Mouse (Mus musculus) hindbrain, embryonic 14.5 days (tissue): ENCODE results near the gene Fscn1. TPM values are rescaled to one million over a fixed set of nuclear protein-coding genes. Genes with fewer than 3 reads are reported as not detected.

Experiments
- ATAC-seq: fragments of 200-750 bp; cut with Nextera tagmentation; 2 replicates; pipeline ENCODE4 v1.8.0; 2017; ENCODE audit warnings: moderate number of reproducible peaks, mild to moderate bottlenecking, moderate TSS enrichment, moderate library complexity; ENCODE audit not compliant: low FRiP score
- DNase-seq: peaks from one replicate; pipeline ENCODE4 v3.0.0-alpha.2; 2015; ENCODE audit warnings: low spot score
- H3K27ac ChIP-seq: fragments of 300-500 bp; sonication (generic); 2 replicates; pipeline ENCODE4 v1.5.1; 2014; ENCODE audit warnings: mild to moderate bottlenecking, moderate library complexity
- H3K27me3 ChIP-seq: fragments of 300-500 bp; sonication (generic); 2 replicates; pipeline ENCODE4 v1.6.1; 2014; ENCODE audit warnings: mild to moderate bottlenecking, low read length, mixed read lengths; ENCODE audit not compliant: control insufficient read depth, insufficient read depth
- H3K36me3 ChIP-seq: fragments of 300-500 bp; sonication (generic); replicated peaks from 2 replicates; pipeline ENCODE4 v1.6.1; 2014; ENCODE audit not compliant: control insufficient read depth, insufficient read depth
- H3K4me1 ChIP-seq: fragments of 300-500 bp; sonication (generic); replicated peaks from 2 replicates; pipeline ENCODE4 v1.6.1; 2014; ENCODE audit warnings: antibody characterized with exemption, low read length, mixed read lengths; ENCODE audit not compliant: control insufficient read depth, insufficient read depth
- H3K4me2 ChIP-seq: fragments of 300-500 bp; sonication (generic); replicated peaks from 2 replicates; pipeline ENCODE4 v1.6.1; 2014; ENCODE audit warnings: mild to moderate bottlenecking, moderate library complexity
- H3K4me3 ChIP-seq: fragments of 300-500 bp; sonication (generic); replicated peaks from 2 replicates; pipeline ENCODE4 v1.5.1; 2014; ENCODE audit warnings: mild to moderate bottlenecking, low read length
- H3K9ac ChIP-seq: fragments of 300-500 bp; sonication (generic); 2 replicates; pipeline ENCODE4 v1.6.1; 2014
- H3K9me3 ChIP-seq: fragments of 300-500 bp; sonication (generic); 2 replicates; pipeline ENCODE4 v1.6.1; 2016; ENCODE audit warnings: low read length; ENCODE audit not compliant: control insufficient read depth
- WGBS: fragments of 180-500 bp; shearing (Covaris S2); extraction: QIAGEN DNeasy Blood & Tissue Kit; methylation state at CpG from one replicate; pipeline ENCODE4 v1.1.7; 2014; 5-methylcytosine and 5-hydroxymethylcytosine counted together
- polyA plus RNA-seq: library from polyadenylated mRNA; unstranded; fragments of >200 nt; fragmentation: Nextera tagmentation; extraction: Ambion mirVana; gene quantifications from 2 replicates; pipeline ENCODE4 v1.2.1, GENCODE M21; 2014

Gene Fscn1
- polyA plus RNA-seq, 1 experiment from 2014 or later, result 459 TPM

DNA sequence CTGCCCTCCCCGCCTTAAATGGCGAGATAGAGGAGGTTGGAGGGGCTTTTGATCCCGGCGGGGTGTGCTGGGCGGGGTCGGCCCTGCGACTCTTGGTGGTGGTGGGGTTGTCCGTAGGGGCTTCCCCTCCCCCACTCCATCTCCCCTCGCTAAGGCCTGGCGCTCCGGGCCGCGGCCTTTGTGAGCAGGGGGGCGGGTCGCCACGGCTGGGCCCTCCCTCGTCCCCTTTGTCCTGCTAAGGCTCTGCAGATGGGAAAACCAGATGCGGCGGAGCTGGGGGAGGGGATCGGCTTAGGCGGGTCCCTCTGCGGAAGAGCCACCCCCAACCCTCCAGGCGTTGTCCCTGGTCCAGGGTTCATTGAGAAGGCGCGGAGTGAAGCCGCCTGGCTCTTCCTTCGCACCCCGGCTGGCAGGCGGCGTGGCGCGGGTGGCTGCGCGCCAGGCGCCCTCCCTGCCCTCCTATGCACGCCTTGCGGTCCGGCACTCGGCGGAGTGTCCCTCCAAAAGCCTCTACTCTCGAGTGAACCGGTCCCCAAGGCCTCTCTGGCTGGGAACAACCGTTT lies 1.8 kb downstream of the Fscn1 start:
- Histone ChIP-seq H3K27ac (peak overlapping the region; percentile 90), H3K4me2 (peak overlapping the region; percentile 75), H3K4me1 (peaks cover 32% of the 10 kb centered on the region), H3K27me3 (no peaks in the 10 kb centered on the region), H3K4me3 (peak overlapping the region; percentile 59), H3K9me3 (no peaks in the 10 kb centered on the region), H3K9ac (peak overlapping the region; percentile 89), H3K36me3 (peaks cover 10% of the 10 kb centered on the region; the same call in 1 of the 2 replicates)
- ATAC-seq, result peak; percentile 59
- WGBS, result under 1% methylated on average over 41 of the region's 43 CpGs
- peak; percentile 71 for DNase-seq

DNA sequence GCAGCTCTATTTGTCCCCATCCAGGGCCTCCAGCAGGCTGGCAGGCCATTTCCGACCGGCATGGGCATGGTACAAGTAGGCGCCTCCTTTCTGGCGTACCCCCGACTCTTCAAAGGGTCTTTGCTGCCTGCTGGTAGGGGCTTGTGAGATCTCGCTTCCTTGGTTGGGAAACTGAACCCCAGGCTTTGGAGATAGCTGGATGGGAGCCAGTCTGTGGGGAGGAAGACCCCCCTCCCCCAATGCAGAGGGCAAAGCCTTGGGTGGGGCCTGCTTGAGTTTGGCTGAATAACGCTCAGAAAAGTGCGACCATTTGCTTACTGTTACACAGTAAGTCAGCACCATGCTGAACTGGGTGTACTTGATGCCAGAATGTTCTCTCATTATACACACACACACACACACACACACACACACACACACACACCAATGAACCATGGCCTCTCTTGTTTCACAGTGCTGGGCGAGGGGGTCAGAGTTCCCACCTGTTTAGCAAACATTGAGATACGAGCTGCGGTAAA lies 2.4 kb downstream of the Fscn1 start:
- Histone ChIP-seq H3K4me2 (peak overlapping the region; percentile 75), H3K4me1 (peaks cover 32% of the 10 kb centered on the region), H3K36me3 (peaks cover 15% of the 10 kb centered on the region), H3K4me3 (peak overlapping the region; percentile 59), H3K9me3 (no peaks in the 10 kb centered on the region), H3K27me3 (no peaks in the 10 kb centered on the region), H3K27ac (peak overlapping the region; percentile 90), H3K9ac (peak overlapping the region; percentile 89)
- WGBS, result 1% methylated on average over 11 of the region's 11 CpGs
- ATAC-seq (0 out of 2 replicates have a peak, but pooled peaks have one; percentile 1), DNase-seq (no peak)

DNA sequence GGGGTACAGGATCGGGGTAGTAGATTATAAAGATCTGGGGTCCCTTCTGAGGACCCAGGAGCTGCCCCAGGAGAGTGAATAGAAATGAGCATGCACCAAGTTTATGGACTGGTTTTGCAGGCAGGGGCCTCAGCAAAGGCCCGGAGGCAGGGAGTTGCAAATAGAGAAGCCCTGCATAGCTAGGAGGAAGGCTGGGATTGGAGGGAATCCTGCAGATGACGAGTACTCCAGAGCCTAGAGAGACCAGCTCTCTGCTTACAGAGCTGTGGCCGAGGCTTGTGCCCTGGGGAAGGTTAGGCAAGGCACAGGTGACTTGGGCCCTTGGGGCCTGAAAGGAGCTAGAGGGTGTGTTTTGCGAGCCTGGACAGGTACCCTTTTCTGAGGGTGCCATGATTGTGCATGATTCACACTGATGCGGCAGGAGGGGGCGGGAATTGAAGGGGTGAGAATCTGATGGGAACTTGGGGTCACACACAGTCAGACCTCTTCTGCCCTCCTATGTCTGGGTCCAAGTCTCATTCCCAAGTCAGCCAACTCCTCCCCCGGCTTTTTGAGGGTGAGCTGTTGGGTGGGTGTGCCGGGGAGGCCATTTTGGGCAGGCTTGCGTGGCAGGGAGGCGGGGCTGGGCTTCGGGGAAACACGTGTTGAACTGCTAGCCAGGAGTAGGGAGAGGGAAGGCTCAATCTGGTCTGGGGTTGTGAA lies 3.0 kb downstream of the Fscn1 start:
- WGBS, result 2% methylated on average over 13 of the region's 13 CpGs
- Histone ChIP-seq H3K9ac (peak overlapping the region; percentile 89), H3K36me3 (peaks cover 19% of the 10 kb centered on the region), H3K4me2 (peak overlapping the region; percentile 75), H3K27me3 (no peaks in the 10 kb centered on the region), H3K27ac (peak overlapping the region; percentile 90), H3K9me3 (no peaks in the 10 kb centered on the region), H3K4me1 (peaks cover 32% of the 10 kb centered on the region), H3K4me3 (peak overlapping the region; percentile 59)
- no peak for ATAC-seq
- DNase-seq, result peak; percentile 54

DNA sequence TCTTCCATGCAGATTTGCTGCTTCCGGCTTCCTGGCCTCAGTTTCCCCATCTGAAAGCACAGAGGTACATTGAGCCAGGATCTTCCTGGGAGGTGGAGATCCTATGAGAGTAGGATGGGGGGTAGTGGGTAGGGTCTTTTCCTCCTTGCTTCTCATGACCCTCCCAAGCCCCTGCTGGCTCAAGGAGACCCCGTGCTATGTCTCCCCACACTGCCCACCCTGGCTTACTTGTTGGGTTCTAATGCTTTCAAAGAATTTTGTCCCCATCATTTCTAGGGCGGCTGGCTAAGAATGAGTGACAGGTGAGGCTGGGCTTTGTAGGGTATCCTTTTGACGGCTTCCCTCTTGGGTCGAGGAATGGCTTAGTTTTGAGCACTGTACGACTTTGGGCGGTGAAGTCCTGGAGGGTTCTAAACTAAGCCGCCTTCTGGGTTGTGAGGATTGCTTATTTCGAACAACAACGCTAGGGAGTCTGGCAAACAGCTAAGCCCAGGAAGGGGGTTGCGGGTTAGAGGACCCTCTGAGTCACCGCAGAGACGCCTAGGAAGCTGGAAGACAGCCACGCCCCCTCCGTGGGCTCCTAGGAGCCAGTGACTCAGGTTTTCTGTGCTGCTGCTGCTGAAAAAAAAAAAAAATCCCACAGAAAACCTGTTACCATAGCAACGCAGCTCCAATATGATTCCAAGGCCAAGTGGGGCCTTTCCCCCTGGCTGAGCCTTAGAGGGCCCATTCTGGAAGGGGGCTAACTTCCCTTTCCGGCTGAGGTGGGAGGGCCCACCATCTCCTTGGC lies 3.8 kb downstream of the Fscn1 start:
- ATAC-seq, result no peak
- H3K27ac ChIP-seq, result peak overlapping the region; percentile 90

DNA sequence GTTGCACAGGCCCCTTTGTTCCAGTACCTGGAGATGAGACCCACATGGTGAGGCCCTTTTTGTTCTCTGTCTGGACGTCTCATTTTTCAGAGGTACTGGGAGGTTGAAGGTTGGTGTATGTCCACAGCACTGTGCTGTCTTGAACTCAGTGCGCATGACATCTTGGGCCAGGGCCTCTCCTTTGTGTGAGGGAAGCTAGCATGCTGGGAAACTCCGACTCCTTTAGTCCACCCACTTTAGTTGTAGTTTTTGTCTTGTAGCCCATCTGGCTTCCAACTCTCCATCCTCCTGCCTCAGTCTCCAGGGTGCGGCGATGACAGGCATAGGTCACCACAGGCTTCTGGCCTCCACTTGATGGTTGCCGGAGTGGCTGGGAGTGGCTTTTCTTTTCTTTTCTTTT lies 4.5 kb downstream of the Fscn1 start:
- 39% methylated on average over 6 of the region's 6 CpGs for WGBS
- peak overlapping the region; percentile 75 for H3K4me2 ChIP-seq
- H3K4me1 ChIP-seq, result peaks cover 32% of the 10 kb centered on the region
- DNase-seq (no peak), ATAC-seq (no peak)
- peak overlapping the region; percentile 59 for H3K4me3 ChIP-seq
- H3K27me3 ChIP-seq, result no peaks in the 10 kb centered on the region
- peak overlapping the region; percentile 89 for H3K9ac ChIP-seq
- H3K27ac ChIP-seq, result peak overlapping the region; percentile 90
- no peaks in the 10 kb centered on the region for H3K9me3 ChIP-seq
- H3K36me3 ChIP-seq, result peaks cover 34% of the 10 kb centered on the region

More for the DNA sequence above, 3.8 kb downstream of the Fscn1 start:
- DNase-seq, result peak; percentile 74
- peak overlapping the region; percentile 89 for H3K9ac ChIP-seq
- peaks cover 32% of the 10 kb centered on the region for H3K4me1 ChIP-seq
- 19% methylated on average over 17 of the region's 17 CpGs for whole genome bisulfite sequencing
- peak overlapping the region; percentile 75 for H3K4me2 ChIP-seq
- H3K36me3 ChIP-seq, result peaks cover 26% of the 10 kb centered on the region
- H3K9me3 ChIP-seq, result no peaks in the 10 kb centered on the region
- H3K4me3 ChIP-seq, result peak overlapping the region; percentile 59
- H3K27me3 ChIP-seq, result no peaks in the 10 kb centered on the region

DNA sequence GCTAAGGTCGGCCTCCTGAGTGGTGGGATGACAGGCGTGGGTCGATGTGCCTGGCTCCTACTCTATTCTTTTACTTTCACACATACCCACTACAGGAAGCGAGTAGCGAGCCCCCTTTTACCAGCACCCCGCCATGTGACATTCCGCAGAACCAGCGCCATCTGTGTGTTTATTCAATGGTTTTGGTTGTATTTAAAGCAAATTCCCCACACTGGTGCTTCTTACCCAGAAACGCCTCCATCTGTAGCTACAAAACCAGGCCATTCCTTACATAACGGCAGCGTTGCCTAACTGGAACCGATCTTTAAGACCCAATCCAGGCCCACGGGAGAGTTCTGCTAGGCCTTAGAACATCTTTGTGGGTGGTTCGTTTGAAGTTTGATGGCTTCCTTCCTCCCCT lies 8.3 kb downstream of the Fscn1 start:
- H3K4me3 ChIP-seq, result no peak overlapping the region
- no peaks in the 10 kb centered on the region for H3K9me3 ChIP-seq
- H3K4me1 ChIP-seq, result peaks cover 30% of the 10 kb centered on the region
- H3K27me3 ChIP-seq, result no peaks in the 10 kb centered on the region
- WGBS, result 94% methylated on average over 14 of the region's 14 CpGs
- H3K4me2 ChIP-seq, result no peak overlapping the region
- H3K36me3 ChIP-seq, result peaks cover 71% of the 10 kb centered on the region
- H3K27ac ChIP-seq, result no peak overlapping the region; the same call in 1 of the 2 replicates
- DNase-seq (no peak), ATAC-seq (no peak)
- H3K9ac ChIP-seq, result no peak overlapping the region

DNA sequence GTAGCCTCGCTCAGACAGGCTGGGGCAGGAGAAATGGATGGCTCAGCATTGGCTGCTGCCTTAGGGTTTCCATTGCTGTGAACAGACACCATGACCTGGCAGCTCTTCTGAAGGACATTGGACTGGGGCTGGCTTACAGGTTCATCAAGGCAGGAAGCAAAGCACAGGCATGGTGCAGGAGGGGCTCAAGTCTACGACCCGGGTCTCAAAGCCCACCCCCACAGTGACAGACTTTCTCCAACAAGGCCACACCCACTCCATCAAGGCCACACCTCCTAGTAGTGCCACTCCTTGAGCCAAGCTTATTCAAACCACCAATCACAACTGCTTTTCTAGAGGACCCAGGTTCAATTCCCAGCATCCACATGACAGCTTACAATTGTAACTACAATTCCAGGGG lies 13.8 kb downstream of the Fscn1 start:
- H3K27ac ChIP-seq, result no peak overlapping the region
- no peak overlapping the region for H3K4me3 ChIP-seq
- no peak overlapping the region for H3K4me2 ChIP-seq
- H3K9me3 ChIP-seq, result no peaks in the 10 kb centered on the region
- no peak overlapping the region for H3K9ac ChIP-seq
- ATAC-seq (no peak), DNase-seq (no peak)
- H3K27me3 ChIP-seq, result no peaks in the 10 kb centered on the region
- WGBS, result 58% methylated on average over 3 of the region's 3 CpGs
- H3K36me3 ChIP-seq, result peaks cover 53% of the 10 kb centered on the region
- peaks cover 4% of the 10 kb centered on the region; the same call in 1 of the 2 replicates for H3K4me1 ChIP-seq

DNA sequence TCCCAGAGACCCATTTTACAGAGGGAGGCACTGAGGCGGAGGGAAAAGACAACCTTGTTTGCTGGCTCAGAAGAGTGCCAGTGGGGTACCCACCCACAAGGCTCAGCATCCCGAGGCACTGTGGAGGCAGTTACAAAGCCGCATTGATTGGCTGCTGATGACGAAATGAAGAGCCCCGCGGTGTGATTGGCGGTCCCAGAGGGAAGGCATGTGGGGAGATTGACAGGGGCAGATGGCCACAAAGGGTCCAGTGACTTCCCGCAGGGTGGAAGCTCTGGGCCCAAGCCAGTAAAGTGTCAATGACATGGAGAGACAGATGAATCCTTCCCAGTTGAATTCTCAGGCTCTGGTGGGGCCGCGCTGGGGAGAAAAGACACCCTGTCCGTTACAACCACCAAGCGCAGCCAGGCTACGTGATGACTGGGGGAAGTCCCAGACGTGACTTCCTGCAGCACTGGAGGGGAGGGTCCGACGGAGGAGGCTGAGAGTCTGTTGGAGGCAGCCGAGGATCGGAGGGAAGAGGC lies 14.5 kb downstream of the Fscn1 start:
- Histone ChIP-seq H3K9ac (no peak overlapping the region), H3K27me3 (no peaks in the 10 kb centered on the region), H3K4me2 (peak overlapping the region; percentile 28), H3K9me3 (no peaks in the 10 kb centered on the region), H3K36me3 (peaks cover 46% of the 10 kb centered on the region), H3K4me3 (no peak overlapping the region), H3K4me1 (peaks cover 4% of the 10 kb centered on the region; the same call in 1 of the 2 replicates), H3K27ac (peak overlapping the region; percentile 30; the same call in 1 of the 2 replicates)
- 5% methylated on average over 18 of the region's 18 CpGs for WGBS
- peak; percentile 79 for ATAC-seq
- peak; percentile 73 for DNase-seq

DNA sequence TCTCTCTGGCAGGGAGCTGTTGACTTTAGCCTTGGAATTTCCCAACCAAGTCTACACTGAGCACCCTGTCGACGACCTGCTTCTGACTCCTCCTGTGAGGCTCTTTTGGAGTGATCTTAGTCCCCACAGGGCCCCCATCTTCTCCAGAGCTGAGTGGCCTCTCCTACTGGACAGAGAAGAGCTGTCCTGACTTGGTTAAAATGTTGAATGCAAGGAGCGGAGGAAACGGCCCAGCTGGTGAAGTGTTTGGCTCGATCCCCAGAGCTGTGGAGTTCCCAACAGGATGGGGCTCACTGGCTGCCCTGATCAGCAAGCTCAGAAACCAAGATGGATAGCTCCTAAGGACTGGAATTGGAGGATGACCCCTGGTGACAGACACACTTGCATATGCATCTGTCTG lies 16.4 kb downstream of the Fscn1 start:
- no peak overlapping the region for H3K4me2 ChIP-seq
- WGBS, result 58% methylated on average over 5 of the region's 5 CpGs
- no peak overlapping the region for H3K4me3 ChIP-seq
- DNase-seq (peak; percentile 44), ATAC-seq (no peak)
- peaks cover 4% of the 10 kb centered on the region; the same call in 1 of the 2 replicates for H3K4me1 ChIP-seq
- H3K9ac ChIP-seq, result no peak overlapping the region
- H3K27me3 ChIP-seq, result no peaks in the 10 kb centered on the region
- no peaks in the 10 kb centered on the region for H3K9me3 ChIP-seq
- H3K27ac ChIP-seq, result no peak overlapping the region
- peaks cover 27% of the 10 kb centered on the region for H3K36me3 ChIP-seq
